Mouse (Mus musculus) cerebellum, adult 2 months (tissue): ENCODE results near the gene Fndc1. TPM values are rescaled to one million over a fixed set of nuclear protein-coding genes. Genes with fewer than 3 reads are reported as not detected.

Source experiments
- DNase-seq, 2 experiments: peaks; one replicate each; pipeline ENCODE4 v3.0.0; 2021
- H3K27ac ChIP-seq: fragments of 200-500 bp; 2 replicates; pipeline ENCODE4 v1.5.1; 2012; ENCODE audit warnings: low read length, control low read depth, inconsistent platforms; ENCODE audit not compliant: insufficient read depth
- H3K27me3 ChIP-seq: fragments of 200-500 bp; 2 replicates; pipeline ENCODE4 v1.6.1; 2012; ENCODE audit warnings: inconsistent platforms, mild to moderate bottlenecking, low read length, moderate library complexity; ENCODE audit not compliant: control insufficient read depth, insufficient read depth
- H3K4me1 ChIP-seq: fragments of 200-500 bp; 2 replicates; pipeline ENCODE4 v1.6.1; 2011; ENCODE audit warnings: low read length; ENCODE audit not compliant: control insufficient read depth, insufficient read depth
- H3K4me3 ChIP-seq: fragments of 200-500 bp; replicated peaks from 2 replicates; pipeline ENCODE3; 2011; ENCODE audit warnings: mild to moderate bottlenecking, low read depth, low read length, control low read depth; ENCODE audit not compliant: insufficient read depth
- CTCF ChIP-seq: fragments of 200-500 bp; IDR thresholded peaks from 2 replicates; pipeline ENCODE4 v1.5.1; 2011; ENCODE audit warnings: low read depth, mild to moderate bottlenecking, control low read depth, low read length, moderate library complexity, borderline replicate concordance; ENCODE audit not compliant: insufficient read depth
- POLR2A ChIP-seq: fragments of 200-500 bp; IDR thresholded peaks from 2 replicates; pipeline ENCODE4 v1.6.1; 2011; ENCODE audit warnings: low read length, control low read depth, borderline replicate concordance; ENCODE audit not compliant: insufficient read depth
- WGBS: fragments of 180-500 bp; shearing (Covaris S2); methylation state at CpG from one replicate; pipeline ENCODE4 v1.1.7; 2018; 5-methylcytosine and 5-hydroxymethylcytosine counted together
- polyA plus RNA-seq: library from polyadenylated mRNA; depleted of rRNA; stranded (reverse); fragments of >200 nt; gene quantifications from 2 replicates; pipeline ENCODE4 v1.2.3, GENCODE M21; 2012

Fndc1 gene
- polyA plus RNA-seq, 1 experiment, result 1.3 TPM

DNA sequence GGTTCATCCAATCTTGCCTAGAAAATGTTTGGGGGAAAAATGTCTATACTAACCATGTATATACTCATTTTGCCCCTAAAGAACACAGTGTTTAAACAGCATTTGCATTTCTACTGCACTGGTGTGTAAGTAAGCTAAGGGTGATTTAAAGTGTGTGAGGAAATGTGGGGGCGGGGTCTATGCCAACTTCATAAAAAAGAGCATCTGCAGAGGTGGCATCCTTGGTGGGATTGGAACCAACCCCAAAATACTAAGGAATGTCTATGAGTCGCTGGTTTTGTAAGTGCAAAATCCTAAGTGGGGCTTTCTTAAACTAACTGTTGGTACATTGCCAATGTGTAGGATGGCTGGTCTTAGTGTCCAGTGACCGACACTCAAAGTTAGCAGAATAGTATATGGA lies 53.0 kb downstream of the Fndc1 start:
- no peak for DNase-seq
- 69% methylated on average over 3 of the region's 3 CpGs for WGBS
- TF ChIP-seq CTCF, result no peak
- no peak for TF ChIP-seq POLR2A
- H3K4me1 ChIP-seq, result no peaks in the 10 kb centered on the region
- H3K27ac ChIP-seq, result no peak overlapping the region
- H3K4me3 ChIP-seq, result no peak overlapping the region
- H3K27me3 ChIP-seq, result no peaks in the 10 kb centered on the region

DNA sequence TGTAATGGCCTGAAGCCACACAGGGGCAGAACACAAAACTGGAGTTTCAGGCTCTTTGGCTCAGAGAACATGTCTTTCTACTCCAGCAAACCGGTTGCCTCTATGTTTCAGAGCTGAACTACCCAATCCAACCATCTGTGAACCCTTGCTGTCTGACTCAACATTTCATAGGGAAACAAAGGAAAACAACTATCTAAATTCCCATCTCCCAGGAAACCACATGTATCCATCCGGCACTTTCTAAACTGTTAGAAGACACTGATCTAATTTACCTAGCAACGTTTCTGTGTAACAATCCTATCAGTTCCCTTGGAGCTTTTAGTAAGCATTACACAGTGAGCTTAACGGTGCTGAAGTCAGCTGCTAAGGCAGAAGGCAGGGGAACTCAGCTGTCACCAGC lies 67.3 kb downstream of the Fndc1 start:
- 67% methylated on average over 4 of the region's 4 CpGs for WGBS
- no peaks in the 10 kb centered on the region for H3K4me1 ChIP-seq
- H3K27me3 ChIP-seq, result no peaks in the 10 kb centered on the region
- H3K4me3 ChIP-seq, result no peak overlapping the region
- no peak overlapping the region for H3K27ac ChIP-seq
- no peak for DNase-seq
- TF ChIP-seq CTCF, result no peak
- TF ChIP-seq POLR2A, result no peak

DNA sequence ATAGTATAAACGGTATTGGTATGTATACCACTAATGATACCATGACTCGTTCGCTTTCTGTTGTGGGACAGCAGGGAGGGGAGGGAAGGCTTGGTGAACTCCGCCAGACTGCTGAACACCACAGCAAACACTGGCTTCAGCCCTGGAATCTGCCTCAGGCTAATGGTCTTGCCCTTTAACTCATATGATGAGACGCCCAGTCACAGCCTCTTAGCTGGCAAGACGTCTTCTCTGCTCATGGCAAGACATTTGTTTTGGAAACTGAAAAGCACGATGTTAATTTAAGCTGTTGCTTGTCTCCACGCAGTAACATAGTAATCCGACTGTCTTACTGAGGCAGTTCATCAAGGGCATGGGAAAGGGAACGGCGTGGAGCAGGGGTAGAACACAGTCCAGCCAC lies 72.1 kb downstream of the Fndc1 start:
- WGBS, result 91% methylated on average over 11 of the region's 11 CpGs
- DNase-seq, result no peak
- no peak overlapping the region for H3K27ac ChIP-seq
- H3K4me3 ChIP-seq, result no peak overlapping the region
- no peaks in the 10 kb centered on the region for H3K27me3 ChIP-seq
- no peaks in the 10 kb centered on the region; the same call in 1 of the 2 replicates for H3K4me1 ChIP-seq
- no peak for TF ChIP-seq POLR2A
- TF ChIP-seq CTCF, result no peak

DNA sequence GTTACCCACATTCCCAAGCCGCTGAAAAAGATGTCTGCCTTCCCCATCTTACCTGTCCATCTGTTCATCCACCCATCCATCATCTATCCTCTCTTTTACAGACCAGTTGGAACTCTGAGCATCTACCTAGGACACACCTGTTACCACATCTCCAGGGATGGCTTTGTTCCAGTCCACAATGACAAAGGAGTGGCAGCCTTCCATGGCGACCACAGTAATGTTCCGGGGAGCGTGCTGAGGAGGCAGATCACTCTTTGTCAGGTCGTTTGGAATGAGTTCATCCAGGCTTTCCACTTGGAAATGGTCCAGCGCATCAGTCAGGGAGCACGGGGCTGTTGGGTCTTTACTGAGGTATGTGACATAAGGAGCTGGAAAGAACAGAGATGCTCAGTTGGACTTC lies 73.7 kb downstream of the Fndc1 start:
- H3K4me3 ChIP-seq, result no peak overlapping the region
- WGBS, result 12% methylated on average over 7 of the region's 7 CpGs
- no peak for TF ChIP-seq POLR2A
- TF ChIP-seq CTCF, result no peak

DNA sequence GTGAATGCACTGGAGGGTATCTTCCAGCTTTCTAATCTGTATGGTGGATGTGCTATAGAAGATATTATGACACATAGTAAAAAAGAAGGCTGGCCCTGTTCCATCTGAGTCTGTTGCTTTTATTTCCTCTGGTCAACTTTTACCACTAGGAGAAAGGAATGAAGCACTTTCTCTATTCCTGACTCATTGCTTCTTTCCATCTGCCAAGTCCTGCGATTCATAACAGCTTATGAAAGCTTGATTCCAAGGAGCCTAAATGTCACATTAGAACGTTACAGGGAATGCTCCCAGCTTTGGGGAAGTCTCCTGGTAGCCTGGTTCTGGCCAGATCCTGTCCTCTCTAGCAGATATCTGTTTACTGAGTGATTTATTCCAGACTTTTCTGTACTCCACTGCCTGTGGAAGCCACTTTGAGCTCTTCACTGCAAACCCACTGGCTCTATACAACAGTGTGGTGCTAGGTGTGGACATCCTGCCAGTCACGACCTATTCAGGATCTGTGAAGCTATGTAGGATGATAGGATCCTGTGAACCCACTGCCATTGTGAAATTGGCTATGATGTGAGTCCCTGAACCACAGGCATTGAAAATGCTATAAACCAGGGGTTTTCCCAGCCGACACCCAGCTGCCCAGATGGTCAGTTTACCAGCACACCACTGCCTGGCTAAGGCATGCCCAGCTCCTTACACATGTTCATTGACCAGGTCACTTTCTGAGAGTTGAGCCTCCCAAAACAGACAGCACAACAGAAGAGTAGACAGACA lies 77.9 kb downstream of the Fndc1 start:
- no peak for DNase-seq
- no peak for TF ChIP-seq CTCF
- no peak for TF ChIP-seq POLR2A
- Histone ChIP-seq H3K4me1 (no peaks in the 10 kb centered on the region; the same call in 1 of the 2 replicates), H3K4me3 (no peak overlapping the region), H3K27ac (no peak overlapping the region), H3K27me3 (no peaks in the 10 kb centered on the region)
- 74% methylated on average over 4 of the region's 4 CpGs for WGBS

More for the DNA sequence above, 73.7 kb downstream of the Fndc1 start:
- peak in 1 of 2 experiments; percentile 16 for DNase-seq
- Histone ChIP-seq H3K4me1 (no peaks in the 10 kb centered on the region; the same call in 1 of the 2 replicates), H3K27ac (no peak overlapping the region), H3K27me3 (no peaks in the 10 kb centered on the region)

DNA sequence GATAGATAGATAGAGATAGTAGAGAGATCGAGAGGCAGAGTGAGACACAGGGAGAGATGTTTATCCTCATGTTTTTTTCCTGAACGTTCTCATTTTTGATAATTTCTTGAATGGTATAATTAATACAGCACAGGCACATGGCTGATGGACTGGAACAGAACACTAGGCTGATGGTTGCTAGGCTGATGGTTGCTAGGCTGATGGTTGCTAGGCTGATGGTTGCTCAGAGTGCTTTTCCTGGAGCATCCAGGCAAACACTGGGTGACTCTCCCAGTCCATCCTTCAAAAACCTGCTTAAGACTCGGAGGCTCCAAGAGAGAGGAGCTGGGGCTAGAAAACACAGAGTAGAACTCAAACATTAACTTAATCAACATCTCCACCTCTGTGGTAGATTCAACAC lies 80.3 kb downstream of the Fndc1 start:
- 61% methylated on average over 3 of the region's 3 CpGs for WGBS
- no peaks in the 10 kb centered on the region for H3K4me1 ChIP-seq
- DNase-seq, result no peak
- H3K27ac ChIP-seq, result no peak overlapping the region
- H3K27me3 ChIP-seq, result no peaks in the 10 kb centered on the region
- H3K4me3 ChIP-seq, result no peak overlapping the region
- no peak for TF ChIP-seq POLR2A
- no peak for TF ChIP-seq CTCF

DNA sequence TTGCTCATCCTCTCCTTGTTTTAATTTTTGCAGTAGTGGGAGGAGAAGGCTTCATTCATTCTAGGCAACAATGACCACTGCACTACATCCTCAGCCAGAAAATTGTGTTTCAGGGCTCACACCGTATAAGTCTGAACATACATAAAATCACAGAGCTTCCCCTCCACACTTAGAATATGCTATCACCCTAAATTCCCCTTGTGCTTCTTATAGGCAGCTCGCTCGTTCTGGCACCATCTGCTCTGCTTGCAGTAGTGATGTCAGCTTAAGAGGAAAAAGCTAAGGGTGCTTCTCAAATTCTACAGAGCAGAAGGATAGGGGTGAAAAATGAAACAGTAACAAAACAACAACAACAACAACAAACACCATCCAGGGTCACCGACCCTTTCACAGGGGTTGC lies 82.1 kb downstream of the Fndc1 start:
- H3K27ac ChIP-seq, result no peak overlapping the region

DNA sequence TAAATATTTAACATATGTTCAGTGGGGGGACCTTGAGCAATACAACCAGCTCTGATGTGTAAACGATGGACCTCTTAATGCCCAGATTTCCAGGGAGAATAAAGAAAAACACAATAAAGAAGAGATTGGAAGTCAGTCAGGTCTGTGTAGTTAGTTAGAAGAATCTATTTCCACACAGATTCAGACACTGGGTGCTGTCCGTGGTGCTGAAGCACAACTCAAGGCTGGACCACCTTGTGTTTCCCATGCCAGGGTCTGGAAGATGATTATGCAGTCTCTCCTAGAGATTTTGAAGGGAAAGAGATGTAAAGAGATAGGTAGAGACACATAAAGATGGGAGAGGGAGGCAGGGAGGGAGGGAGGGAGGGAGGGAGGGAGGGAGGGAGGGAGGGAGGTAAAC lies 86.1 kb downstream of the Fndc1 start:
- H3K27me3 ChIP-seq, result no peaks in the 10 kb centered on the region
- no peak overlapping the region for H3K4me3 ChIP-seq
- TF ChIP-seq POLR2A (no peak), CTCF (no peak)
- no peaks in the 10 kb centered on the region for H3K4me1 ChIP-seq
- no peak for DNase-seq
- WGBS, result 35% methylated on average over 2 of the region's 2 CpGs
- no peak overlapping the region for H3K27ac ChIP-seq

More for the DNA sequence above, 82.1 kb downstream of the Fndc1 start:
- TF ChIP-seq POLR2A, result no peak
- no peak for TF ChIP-seq CTCF
- Histone ChIP-seq H3K27me3 (no peaks in the 10 kb centered on the region), H3K4me3 (no peak overlapping the region), H3K4me1 (no peaks in the 10 kb centered on the region)
- 86% methylated on average over 4 of the region's 4 CpGs for WGBS
- DNase-seq, result no peak
